Mouse (Mus musculus): ENCODE measurements around the gene Gm7029. TPM values are rescaled to one million over a fixed set of nuclear protein-coding genes. Genes with fewer than 3 reads are reported as not detected.

The Gm7029 gene
- total and polyA plus RNA-seq, 2 experiments, result not detected

GRCm38 (mm10) chr17:33829561-33829960 is 44.1 kb upstream of the Gm7029 start:
- H3K27ac ChIP-seq (replicated peaks; ENCODE audit: insufficient read depth, low read depth, low read length), result no peak overlapping the region
- WGBS, result 90% methylated on average over 10 of the region's 10 CpGs
- H3K36me3 ChIP-seq (ENCODE audit: control insufficient read depth, insufficient read depth, low read length), result peaks cover 39% of the 10 kb centered on the region
- H3K4me3 ChIP-seq (ENCODE audit: insufficient read depth, low read depth, low read length), result no peak overlapping the region
- TF ChIP-seq CTCF (IDR thresholded peaks at IDR 0.05; ENCODE audit: low read depth, low read length), result no peak
- TF ChIP-seq POLR2A (IDR thresholded peaks at IDR 0.05; ENCODE audit: extremely low read depth, insufficient read depth, low read length), result no peak
- H3K27me3 ChIP-seq (ENCODE audit: control insufficient read depth, insufficient read depth, low read length), result no peaks in the 10 kb centered on the region
- peaks cover 20% of the 10 kb centered on the region for H3K4me1 ChIP-seq (ENCODE audit: control insufficient read depth, insufficient read depth, low read length)
- H3K79me2 ChIP-seq (ENCODE audit: control insufficient read depth, insufficient read depth, low read length), result peaks cover 9% of the 10 kb centered on the region; the same call in 1 of the 2 replicates
- DNase-seq (ENCODE audit: extremely low read depth, low read depth, low spot score), result no peak
- no peak overlapping the region for H3K9ac ChIP-seq (ENCODE audit: low read depth, low read length)

GRCm38 (mm10) chr17:33842966-33843795 is 30.5 kb upstream of the Gm7029 start, which contains the start of gene Cd320:
Cd320 (plus strand) TSS chr17:33843091.
- 1% methylated on average over 45 of the region's 45 CpGs for WGBS
- Histone ChIP-seq H3K4me3 (ENCODE audit: insufficient read depth, low read depth, low read length) (peak within 1 kb of the TSS; percentile 68), H3K79me2 (ENCODE audit: control insufficient read depth, insufficient read depth, low read length) (peaks cover 3% of the 10 kb centered on the region; the same call in 1 of the 2 replicates), H3K27ac (replicated peaks; ENCODE audit: insufficient read depth, low read depth, low read length) (peak within 1 kb of the TSS; percentile 53), H3K27me3 (ENCODE audit: control insufficient read depth, insufficient read depth, low read length) (no peaks in the 10 kb centered on the region), H3K9ac (ENCODE audit: low read depth, low read length) (peak within 1 kb of the TSS; percentile 72), H3K36me3 (ENCODE audit: control insufficient read depth, insufficient read depth, low read length) (peaks cover 2% of the 10 kb centered on the region; the same call in 1 of the 2 replicates), H3K4me1 (ENCODE audit: control insufficient read depth, insufficient read depth, low read length) (peaks cover 5% of the 10 kb centered on the region)
- peak; percentile 89 for DNase-seq (ENCODE audit: extremely low read depth, low read depth, low spot score)
- TF ChIP-seq POLR2A (IDR thresholded peaks at IDR 0.05; ENCODE audit: extremely low read depth, insufficient read depth, low read length), result peak; percentile 40; the same call in 1 of the 2 replicates
- no peak for TF ChIP-seq CTCF (IDR thresholded peaks at IDR 0.05; ENCODE audit: low read depth, low read length)

- Histone ChIP-seq H3K27me3 (ENCODE audit: control insufficient read depth, insufficient read depth, low read length) (no peaks in the 10 kb centered on the region), H3K79me2 (ENCODE audit: control insufficient read depth, insufficient read depth, low read length) (peaks cover 3% of the 10 kb centered on the region; the same call in 1 of the 2 replicates), H3K4me1 (ENCODE audit: control insufficient read depth, insufficient read depth, low read length) (peaks cover 5% of the 10 kb centered on the region), H3K9ac (ENCODE audit: low read depth, low read length) (no peak overlapping the region), H3K27ac (replicated peaks; ENCODE audit: insufficient read depth, low read depth, low read length) (no peak overlapping the region), H3K4me3 (ENCODE audit: insufficient read depth, low read depth, low read length) (no peak overlapping the region), H3K36me3 (ENCODE audit: control insufficient read depth, insufficient read depth, low read length) (no peaks in the 10 kb centered on the region)
- WGBS, result 29% methylated on average over 1 of the region's 1 CpGs
- TF ChIP-seq CTCF (IDR thresholded peaks at IDR 0.05; ENCODE audit: low read depth, low read length), result no peak
- DNase-seq (ENCODE audit: extremely low read depth, low read depth, low spot score), result no peak
Measured at GRCm38 (mm10) chr17:33844196-33844595, 29.4 kb upstream of the Gm7029 start.

GRCm38 (mm10) chr17:33848139-33848538 is 25.5 kb upstream of the Gm7029 start:
- TF ChIP-seq POLR2A (IDR thresholded peaks at IDR 0.05; ENCODE audit: extremely low read depth, insufficient read depth, low read length) (no peak), CTCF (IDR thresholded peaks at IDR 0.05; ENCODE audit: low read depth, low read length) (no peak)
- no peak overlapping the region for H3K9ac ChIP-seq (ENCODE audit: low read depth, low read length)
- no peaks in the 10 kb centered on the region for H3K36me3 ChIP-seq (ENCODE audit: control insufficient read depth, insufficient read depth, low read length)
- no peaks in the 10 kb centered on the region for H3K27me3 ChIP-seq (ENCODE audit: control insufficient read depth, insufficient read depth, low read length)
- no peak for DNase-seq (ENCODE audit: extremely low read depth, low read depth, low spot score)
- H3K79me2 ChIP-seq (ENCODE audit: control insufficient read depth, insufficient read depth, low read length), result peaks cover 3% of the 10 kb centered on the region; the same call in 1 of the 2 replicates
- peaks cover 7% of the 10 kb centered on the region for H3K4me1 ChIP-seq (ENCODE audit: control insufficient read depth, insufficient read depth, low read length)
- no peak overlapping the region for H3K4me3 ChIP-seq (ENCODE audit: insufficient read depth, low read depth, low read length)
- WGBS, result 93% methylated on average over 8 of the region's 8 CpGs
- H3K27ac ChIP-seq (replicated peaks; ENCODE audit: insufficient read depth, low read depth, low read length), result no peak overlapping the region

- Histone ChIP-seq H3K4me3 (ENCODE audit: insufficient read depth, low read depth, low read length) (no peak overlapping the region), H3K4me1 (ENCODE audit: control insufficient read depth, insufficient read depth, low read length) (peaks cover 2% of the 10 kb centered on the region; the same call in 1 of the 2 replicates), H3K36me3 (ENCODE audit: control insufficient read depth, insufficient read depth, low read length) (no peaks in the 10 kb centered on the region), H3K79me2 (ENCODE audit: control insufficient read depth, insufficient read depth, low read length) (no peaks in the 10 kb centered on the region), H3K27me3 (ENCODE audit: control insufficient read depth, insufficient read depth, low read length) (no peaks in the 10 kb centered on the region), H3K27ac (replicated peaks; ENCODE audit: insufficient read depth, low read depth, low read length) (no peak overlapping the region), H3K9ac (ENCODE audit: low read depth, low read length) (no peak overlapping the region)
- 4% methylated on average over 1 of the region's 1 CpGs for WGBS
- no peak for TF ChIP-seq CTCF (IDR thresholded peaks at IDR 0.05; ENCODE audit: low read depth, low read length)
- TF ChIP-seq POLR2A (IDR thresholded peaks at IDR 0.05; ENCODE audit: extremely low read depth, insufficient read depth, low read length), result no peak
- DNase-seq (ENCODE audit: extremely low read depth, low read depth, low spot score), result peak; percentile 36
Measured at GRCm38 (mm10) chr17:33851331-33851730, 22.3 kb upstream of the Gm7029 start.

GRCm38 (mm10) chr17:33857816-33858215 is 15.8 kb upstream of the Gm7029 start:
- no peaks in the 10 kb centered on the region for H3K27me3 ChIP-seq (ENCODE audit: control insufficient read depth, insufficient read depth, low read length)
- no peak overlapping the region for H3K4me3 ChIP-seq (ENCODE audit: insufficient read depth, low read depth, low read length)
- H3K27ac ChIP-seq (replicated peaks; ENCODE audit: insufficient read depth, low read depth, low read length), result no peak overlapping the region
- no peaks in the 10 kb centered on the region for H3K79me2 ChIP-seq (ENCODE audit: control insufficient read depth, insufficient read depth, low read length)
- TF ChIP-seq POLR2A (IDR thresholded peaks at IDR 0.05; ENCODE audit: extremely low read depth, insufficient read depth, low read length) (no peak), CTCF (IDR thresholded peaks at IDR 0.05; ENCODE audit: low read depth, low read length) (no peak)
- H3K9ac ChIP-seq (ENCODE audit: low read depth, low read length), result no peak overlapping the region
- H3K4me1 ChIP-seq (ENCODE audit: control insufficient read depth, insufficient read depth, low read length), result no peaks in the 10 kb centered on the region
- 85% methylated on average over 4 of the region's 4 CpGs for WGBS
- H3K36me3 ChIP-seq (ENCODE audit: control insufficient read depth, insufficient read depth, low read length), result no peaks in the 10 kb centered on the region
- no peak for DNase-seq (ENCODE audit: extremely low read depth, low read depth, low spot score)

Measured in liver, adult 2 months (tissue).